Mouse (Mus musculus): Measurements from ENCODE around the gene Hdgfl3.

Hdgfl3 gene

GRCm38 (mm10) chr7:81899361-81899760 lies 34.9 kb downstream of the Hdgfl3 start:
- no peak for DNase-seq (ENCODE audit: low spot score in 2 of 2)

- DNase-seq (ENCODE audit: low spot score in 2 of 2), result no peak
These were observed 49.1 kb downstream of the Hdgfl3 start for GRCm38 (mm10) chr7:81885128-81885527.

- no peak for DNase-seq (ENCODE audit: low spot score in 2 of 2)
These were observed 52.7 kb downstream of the Hdgfl3 start for GRCm38 (mm10) chr7:81881600-81881999.

- no peak for DNase-seq (ENCODE audit: low spot score in 2 of 2)
These were observed 53.5 kb downstream of the Hdgfl3 start for GRCm38 (mm10) chr7:81880797-81881196.

- no peak for DNase-seq (ENCODE audit: low spot score in 2 of 2)
These were observed 54.0 kb downstream of the Hdgfl3 start for GRCm38 (mm10) chr7:81880286-81880685.

GRCm38 (mm10) chr7:81875372-81875771 lies 58.9 kb downstream of the Hdgfl3 start:
- no peak for DNase-seq (ENCODE audit: low spot score in 2 of 2)

GRCm38 (mm10) chr7:81874636-81875035 lies 59.6 kb downstream of the Hdgfl3 start:
- DNase-seq (ENCODE audit: low spot score in 2 of 2), result no peak

- no peak for DNase-seq (ENCODE audit: low spot score in 2 of 2)
These were observed 60.5 kb downstream of the Hdgfl3 start for GRCm38 (mm10) chr7:81873807-81874206.

- no peak for DNase-seq (ENCODE audit: low spot score in 2 of 2)
These were observed 61.7 kb downstream of the Hdgfl3 start for GRCm38 (mm10) chr7:81872493-81873013.

GRCm38 (mm10) chr7:81868158-81868557 lies 66.1 kb downstream of the Hdgfl3 start:
- peak; percentile 39 to 44 for DNase-seq (ENCODE audit: low spot score in 2 of 2)

GRCm38 (mm10) chr7:81867231-81867930 lies 66.9 kb downstream of the Hdgfl3 start:
- no peak for DNase-seq (ENCODE audit: low spot score in 2 of 2)

GRCm38 (mm10) chr7:81865937-81866336 lies 68.3 kb downstream of the Hdgfl3 start:
- no peak for DNase-seq (ENCODE audit: low spot score in 2 of 2)

- no peak for DNase-seq (ENCODE audit: low spot score in 2 of 2)
These were observed 69.7 kb downstream of the Hdgfl3 start for GRCm38 (mm10) chr7:81864552-81864951.

- DNase-seq (ENCODE audit: low spot score in 2 of 2), result no peak
These were observed 71.4 kb downstream of the Hdgfl3 start for GRCm38 (mm10) chr7:81862587-81863583.

GRCm38 (mm10) chr7:81861921-81862320 lies 72.4 kb downstream of the Hdgfl3 start:
- DNase-seq (ENCODE audit: low spot score in 2 of 2), result no peak

- no peak for DNase-seq (ENCODE audit: low spot score in 2 of 2)
These were observed 72.8 kb downstream of the Hdgfl3 start for GRCm38 (mm10) chr7:81861461-81861860.

- DNase-seq (ENCODE audit: low spot score in 2 of 2), result no peak
These were observed 73.3 kb downstream of the Hdgfl3 start for GRCm38 (mm10) chr7:81860996-81861395.

GRCm38 (mm10) chr7:81860071-81860470 lies 74.2 kb downstream of the Hdgfl3 start:
- DNase-seq (ENCODE audit: low spot score in 2 of 2), result no peak

- no peak for DNase-seq (ENCODE audit: low spot score in 2 of 2)
These were observed 75.1 kb downstream of the Hdgfl3 start, which contains the start of gene Tm6sf1 for GRCm38 (mm10) chr7:81858968-81859721. TSS of gene Tm6sf1 (plus strand) at chr7:81859001.

- DNase-seq (ENCODE audit: low spot score in 2 of 2), result no peak
These were observed 76.0 kb downstream of the Hdgfl3 start for GRCm38 (mm10) chr7:81858236-81858635.

- no peak for DNase-seq (ENCODE audit: low spot score in 2 of 2)
These were observed 78.1 kb downstream of the Hdgfl3 start for GRCm38 (mm10) chr7:81856221-81856620.

GRCm38 (mm10) chr7:81855694-81856093 lies 78.6 kb downstream of the Hdgfl3 start, which contains the start of gene Gm10160:
TSS of gene Gm10160 (minus strand) at chr7:81855794.
- no peak for DNase-seq (ENCODE audit: low spot score in 2 of 2)

All from urinary bladder, adult 18-20 months (tissue).